Mouse (Mus musculus) limb, embryonic 11.5 days (tissue): ENCODE results near the gene Elfn2. TPM values are rescaled to one million over a fixed set of nuclear protein-coding genes. Genes with fewer than 3 reads are reported as not detected.

Experiments
- ATAC-seq: fragments of 200-750 bp; cut with Nextera tagmentation; 2 replicates; pipeline ENCODE4 v1.8.0; 2017; ENCODE audit warnings: low read depth; ENCODE audit not compliant: insufficient number of reproducible peaks, low FRiP score, low TSS enrichment
- DNase-seq: peaks from one replicate; pipeline ENCODE4 v3.0.0-alpha.2; 2015; ENCODE audit warnings: low spot score
- H3K27ac ChIP-seq: fragments of 300-500 bp; sonication (generic); replicated peaks from 2 replicates; pipeline ENCODE4 v1.5.1; 2014; ENCODE audit warnings: low read depth, mild to moderate bottlenecking, low read length
- H3K27me3 ChIP-seq: fragments of 300-500 bp; sonication (generic); 2 replicates; pipeline ENCODE4 v1.6.1; 2014; ENCODE audit warnings: mild to moderate bottlenecking, low read length, mixed read lengths; ENCODE audit not compliant: control insufficient read depth, insufficient read depth
- H3K36me3 ChIP-seq: fragments of 300-500 bp; sonication (generic); 2 replicates; pipeline ENCODE4 v1.6.1; 2014; ENCODE audit warnings: mild to moderate bottlenecking, low read length, moderate library complexity, mixed read lengths; ENCODE audit not compliant: control insufficient read depth, insufficient read depth
- H3K4me1 ChIP-seq: fragments of 300-500 bp; sonication (generic); 2 replicates; pipeline ENCODE4 v1.6.1; 2014; ENCODE audit warnings: low read length, mixed read lengths; ENCODE audit not compliant: control insufficient read depth, insufficient read depth
- H3K4me2 ChIP-seq: fragments of 300-500 bp; sonication (generic); 2 replicates; pipeline ENCODE4 v1.6.1; 2014; ENCODE audit warnings: low read depth, mild to moderate bottlenecking, moderate library complexity; ENCODE audit not compliant: severe bottlenecking
- H3K4me3 ChIP-seq: fragments of 300-500 bp; sonication (generic); 2 replicates; pipeline ENCODE4 v1.5.1; 2014; ENCODE audit warnings: low read depth, low read length
- H3K9ac ChIP-seq: fragments of 300-500 bp; sonication (generic); 2 replicates; pipeline ENCODE4 v1.6.1; 2014; ENCODE audit warnings: mild to moderate bottlenecking, low read length
- H3K9me3 ChIP-seq: fragments of 300-500 bp; sonication (generic); 2 replicates; pipeline ENCODE4 v1.6.1; 2016; ENCODE audit warnings: low read length; ENCODE audit not compliant: control insufficient read depth
- WGBS: fragments of 180-500 bp; shearing (Covaris S2); extraction: QIAGEN DNeasy Blood & Tissue Kit; methylation state at CpG from one replicate; pipeline ENCODE4 v1.1.7; 2014; 5-methylcytosine and 5-hydroxymethylcytosine counted together
- polyA plus RNA-seq: library from polyadenylated mRNA; unstranded; fragments of >200 nt; fragmentation: Nextera tagmentation; extraction: Ambion mirVana; gene quantifications from 2 replicates; pipeline ENCODE4 v1.2.1, GENCODE M21; 2014

Gene Elfn2
- polyA plus RNA-seq, 1 experiment from 2014 or later = not detected

- no peaks in the 10 kb centered on the region for H3K9me3 ChIP-seq
- 43% methylated on average over 3 of the region's 3 CpGs for WGBS
- H3K36me3 ChIP-seq = no peaks in the 10 kb centered on the region
- H3K27me3 ChIP-seq = peaks cover 2% of the 10 kb centered on the region; the same call in 1 of the 2 replicates
- ATAC-seq = no peak
- no peak for DNase-seq
- no peak overlapping the region for H3K4me3 ChIP-seq
- no peak overlapping the region for H3K27ac ChIP-seq
- H3K4me2 ChIP-seq = no peak overlapping the region
- no peaks in the 10 kb centered on the region for H3K4me1 ChIP-seq
- no peak overlapping the region for H3K9ac ChIP-seq
Measured at GRCm38 (mm10) chr15:78736181-78736579, 17.6 kb upstream of the Elfn2 start.

DNA sequence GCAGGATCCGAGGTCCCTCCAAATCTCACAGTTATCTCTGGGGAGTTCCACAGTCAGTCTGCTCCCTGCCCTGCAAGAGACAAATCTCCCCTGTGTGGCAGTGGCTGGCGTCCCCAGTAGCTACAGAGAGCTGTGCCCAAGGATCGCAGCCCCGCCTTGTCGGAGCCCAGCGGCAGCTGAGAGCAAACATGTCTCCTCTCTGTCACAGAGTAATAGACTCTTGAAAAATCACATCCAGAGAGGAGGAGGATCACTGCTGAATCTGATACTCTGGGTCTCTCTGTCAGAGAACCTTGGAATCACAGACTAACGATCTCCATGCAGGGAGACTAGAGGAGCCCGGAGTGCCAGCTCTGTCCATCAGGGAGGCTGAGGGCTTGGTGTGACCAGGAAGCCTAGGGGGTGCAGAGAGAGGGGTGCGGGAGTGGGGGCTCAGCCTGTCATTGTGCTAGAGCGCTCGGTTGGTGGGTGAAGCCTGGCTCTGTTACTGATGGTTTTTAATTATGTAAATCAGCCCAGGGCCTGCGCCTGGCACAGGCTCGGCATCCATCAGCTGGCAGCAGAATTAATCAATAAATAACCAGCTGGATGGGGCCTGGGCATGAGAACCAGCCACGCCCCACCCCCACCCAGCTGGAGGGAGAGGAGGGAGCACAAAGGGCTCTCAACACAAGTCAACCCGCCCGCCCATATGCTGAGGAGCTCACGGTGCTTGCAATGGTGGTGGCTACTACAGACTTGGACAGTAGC lies 17.0 kb upstream of the Elfn2 start:
- Histone ChIP-seq H3K4me1 (no peaks in the 10 kb centered on the region), H3K36me3 (no peaks in the 10 kb centered on the region), H3K27me3 (peaks cover 2% of the 10 kb centered on the region; the same call in 1 of the 2 replicates), H3K9me3 (no peaks in the 10 kb centered on the region), H3K27ac (no peak overlapping the region), H3K4me3 (no peak overlapping the region), H3K4me2 (no peak overlapping the region), H3K9ac (no peak overlapping the region)
- ATAC-seq = no peak
- DNase-seq = no peak
- WGBS = 33% methylated on average over 17 of the region's 17 CpGs

DNA sequence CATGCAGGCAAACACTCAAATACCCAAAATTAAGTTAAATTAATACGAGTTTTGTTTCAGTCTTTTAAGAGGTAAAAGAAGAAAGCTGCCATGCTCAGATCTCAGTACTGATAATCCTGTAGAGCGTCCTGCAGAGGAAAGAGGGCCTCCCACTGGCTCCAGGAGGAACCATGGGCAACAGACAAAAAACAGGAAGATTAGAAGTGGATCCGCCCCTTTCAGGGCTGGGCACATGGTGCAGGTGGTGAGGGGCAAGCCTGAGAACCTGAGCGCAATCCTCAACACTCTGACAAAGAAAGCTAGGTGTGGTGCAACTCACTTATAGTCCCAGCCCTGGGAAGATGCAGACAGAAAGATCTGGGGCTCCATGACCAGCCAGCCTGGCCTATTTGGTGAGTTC lies 13.3 kb upstream of the Elfn2 start:
- no peak for DNase-seq
- Histone ChIP-seq H3K4me3 (no peak overlapping the region), H3K9ac (no peak overlapping the region), H3K27ac (no peak overlapping the region), H3K9me3 (no peaks in the 10 kb centered on the region), H3K4me1 (no peaks in the 10 kb centered on the region), H3K4me2 (no peak overlapping the region), H3K36me3 (no peaks in the 10 kb centered on the region), H3K27me3 (peaks cover 2% of the 10 kb centered on the region; the same call in 1 of the 2 replicates)
- ATAC-seq = no peak
- WGBS = 62% methylated on average over 4 of the region's 4 CpGs

GRCm38 (mm10) chr15:78730315-78731049 lies 11.9 kb upstream of the Elfn2 start:
- Histone ChIP-seq H3K27me3 (no peaks in the 10 kb centered on the region), H3K4me1 (no peaks in the 10 kb centered on the region), H3K27ac (no peak overlapping the region), H3K9ac (no peak overlapping the region), H3K36me3 (no peaks in the 10 kb centered on the region), H3K4me3 (no peak overlapping the region), H3K9me3 (no peaks in the 10 kb centered on the region), H3K4me2 (no peak overlapping the region)
- DNase-seq = no peak
- 73% methylated on average over 12 of the region's 12 CpGs for WGBS
- ATAC-seq = no peak

GRCm38 (mm10) chr15:78726697-78727096 lies 8.1 kb upstream of the Elfn2 start:
- H3K27ac ChIP-seq = no peak overlapping the region
- 31% methylated on average over 7 of the region's 7 CpGs for WGBS
- no peak for ATAC-seq
- H3K4me2 ChIP-seq = no peak overlapping the region
- no peak overlapping the region for H3K9ac ChIP-seq
- no peaks in the 10 kb centered on the region for H3K9me3 ChIP-seq
- no peaks in the 10 kb centered on the region for H3K4me1 ChIP-seq
- DNase-seq = no peak
- H3K27me3 ChIP-seq = no peaks in the 10 kb centered on the region
- H3K36me3 ChIP-seq = no peaks in the 10 kb centered on the region
- H3K4me3 ChIP-seq = no peak overlapping the region

DNA sequence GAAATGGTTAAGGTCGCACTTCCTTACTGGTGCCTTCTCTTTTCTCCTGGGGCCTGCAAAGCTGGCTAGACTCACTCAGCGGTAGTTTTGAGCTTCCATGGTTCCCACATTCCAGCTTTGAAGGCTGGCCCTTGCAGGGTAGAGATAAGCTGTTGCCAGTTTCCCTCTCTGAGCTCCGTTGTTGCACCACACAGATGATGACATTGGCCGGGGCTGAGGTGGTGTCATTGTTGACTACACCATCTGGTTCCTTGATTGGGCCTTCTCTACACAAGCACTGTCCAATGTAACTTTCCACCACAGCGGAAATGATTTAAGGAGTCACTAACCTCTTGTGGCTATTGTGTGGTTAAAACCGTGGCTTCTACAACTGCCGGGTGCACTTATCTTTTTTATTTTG lies 2.0 kb upstream of the Elfn2 start:
- H3K27me3 ChIP-seq = peaks cover 51% of the 10 kb centered on the region
- no peaks in the 10 kb centered on the region for H3K9me3 ChIP-seq
- no peak overlapping the region for H3K4me2 ChIP-seq
- 75% methylated on average over 7 of the region's 7 CpGs for WGBS
- DNase-seq = no peak
- no peak overlapping the region for H3K9ac ChIP-seq
- no peak overlapping the region for H3K4me3 ChIP-seq
- no peaks in the 10 kb centered on the region for H3K36me3 ChIP-seq
- no peak for ATAC-seq
- H3K27ac ChIP-seq = no peak overlapping the region
- H3K4me1 ChIP-seq = peaks cover 10% of the 10 kb centered on the region; the same call in 1 of the 2 replicates

DNA sequence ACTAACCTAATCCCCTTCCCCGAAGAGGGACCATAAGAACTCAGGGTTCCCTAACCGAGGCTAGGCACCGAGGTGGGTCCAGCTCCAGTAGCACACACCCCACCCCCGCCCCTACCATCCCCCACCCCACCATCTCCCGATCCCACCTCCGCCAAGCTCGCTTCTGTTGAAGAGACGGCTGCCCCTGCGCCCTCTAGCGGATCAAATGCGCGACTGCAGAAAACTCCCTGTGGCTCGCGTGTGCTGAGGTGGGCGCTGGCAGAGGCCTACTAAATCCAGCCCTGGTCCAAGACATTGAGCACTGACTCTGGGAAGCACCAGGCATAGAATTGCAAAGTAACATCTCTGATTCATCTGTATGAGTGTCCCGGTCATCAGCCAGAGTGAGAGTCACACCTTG lies 1.5 kb upstream of the Elfn2 start:
- no peak overlapping the region for H3K4me2 ChIP-seq
- 3% methylated on average over 16 of the region's 16 CpGs for WGBS

DNA sequence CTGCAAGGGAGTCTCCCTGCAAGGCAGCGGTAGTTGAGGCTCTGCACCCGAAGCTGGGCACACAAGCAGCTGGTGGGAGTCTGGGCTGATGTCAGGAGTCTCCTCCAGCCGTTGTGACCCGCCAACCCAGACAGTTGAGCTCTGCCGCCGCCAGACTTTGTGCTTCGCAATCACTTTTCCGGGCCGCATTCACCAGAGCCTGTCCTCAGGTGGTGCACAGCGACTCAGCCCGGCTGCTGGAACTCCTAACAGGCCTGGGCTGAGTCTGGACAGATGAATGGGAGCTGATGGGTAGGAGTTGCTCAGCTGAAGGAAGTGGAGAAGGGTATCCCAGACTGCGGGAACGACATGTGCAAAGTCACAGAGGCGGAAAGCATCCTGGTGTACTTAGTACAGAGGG lies 845 bp upstream of the Elfn2 start:
- Histone ChIP-seq H3K27me3 (peaks cover 61% of the 10 kb centered on the region), H3K4me3 (no peak overlapping the region), H3K27ac (no peak overlapping the region), H3K4me2 (no peak overlapping the region), H3K9ac (no peak overlapping the region), H3K9me3 (no peaks in the 10 kb centered on the region), H3K36me3 (no peaks in the 10 kb centered on the region), H3K4me1 (peaks cover 10% of the 10 kb centered on the region; the same call in 1 of the 2 replicates)
- 6% methylated on average over 14 of the region's 14 CpGs for WGBS
- DNase-seq = peak; percentile 42
- ATAC-seq = no peak

More for the DNA sequence above, 1.5 kb upstream of the Elfn2 start:
- ATAC-seq (no peak), DNase-seq (peak; percentile 83)
- peaks cover 10% of the 10 kb centered on the region; the same call in 1 of the 2 replicates for H3K4me1 ChIP-seq
- H3K27me3 ChIP-seq = peaks cover 56% of the 10 kb centered on the region
- no peak overlapping the region for H3K27ac ChIP-seq
- H3K36me3 ChIP-seq = no peaks in the 10 kb centered on the region
- no peaks in the 10 kb centered on the region for H3K9me3 ChIP-seq
- H3K4me3 ChIP-seq = no peak overlapping the region
- no peak overlapping the region; the same call in 1 of the 2 replicates for H3K9ac ChIP-seq
